Mouse (Mus musculus) midbrain, embryonic 15.5 days (tissue): ENCODE data around the gene Noa1. TPM values are rescaled to one million over a fixed set of nuclear protein-coding genes. Genes with fewer than 3 reads are reported as not detected.

Source experiments
- ATAC-seq: fragments of 200-750 bp; cut with Nextera tagmentation; replicated peaks from 2 replicates; pipeline ENCODE4 v1.8.0; 2017; ENCODE audit warnings: moderate TSS enrichment
- H3K27ac ChIP-seq: fragments of 300-500 bp; sonication (generic); 2 replicates; pipeline ENCODE4 v1.5.1; 2015; ENCODE audit warnings: mild to moderate bottlenecking, inconsistent platforms
- H3K27me3 ChIP-seq: fragments of 300-500 bp; sonication (generic); replicated peaks from 2 replicates; pipeline ENCODE4 v1.6.1; 2015; ENCODE audit warnings: inconsistent platforms
- H3K36me3 ChIP-seq: fragments of 300-500 bp; sonication (generic); replicated peaks from 2 replicates; pipeline ENCODE4 v1.6.1; 2015; ENCODE audit warnings: inconsistent platforms
- H3K4me1 ChIP-seq: fragments of 300-500 bp; sonication (generic); 2 replicates; pipeline ENCODE4 v1.6.1; 2015; ENCODE audit warnings: inconsistent platforms
- H3K4me2 ChIP-seq: fragments of 300-500 bp; sonication (generic); 2 replicates; pipeline ENCODE4 v1.6.1; 2015; ENCODE audit warnings: inconsistent platforms, mild to moderate bottlenecking, moderate library complexity
- H3K4me3 ChIP-seq: fragments of 300-500 bp; sonication (generic); 2 replicates; pipeline ENCODE4 v1.5.1; 2015; ENCODE audit warnings: mild to moderate bottlenecking, inconsistent platforms
- H3K9ac ChIP-seq: fragments of 300-500 bp; sonication (generic); 2 replicates; pipeline ENCODE4 v1.6.1; 2015; ENCODE audit warnings: mild to moderate bottlenecking, inconsistent platforms
- H3K9me3 ChIP-seq: fragments of 300-500 bp; sonication (generic); 2 replicates; pipeline ENCODE4 v1.6.1; 2016; ENCODE audit warnings: inconsistent platforms
- WGBS: fragments of 180-500 bp; shearing (Covaris S2); methylation state at CpG from one replicate; pipeline ENCODE4 v1.1.7; 2015; ENCODE audit warnings: mixed read lengths; 5-methylcytosine and 5-hydroxymethylcytosine counted together
- polyA plus RNA-seq: library from polyadenylated mRNA; unstranded; fragments of >200 nt; fragmentation: Nextera tagmentation; extraction: Ambion mirVana; gene quantifications from 2 replicates; pipeline ENCODE4 v1.2.1, GENCODE M21; 2015

Gene Noa1
- polyA plus RNA-seq, 1 experiment from 2014 or later = 36.1 TPM

DNA sequence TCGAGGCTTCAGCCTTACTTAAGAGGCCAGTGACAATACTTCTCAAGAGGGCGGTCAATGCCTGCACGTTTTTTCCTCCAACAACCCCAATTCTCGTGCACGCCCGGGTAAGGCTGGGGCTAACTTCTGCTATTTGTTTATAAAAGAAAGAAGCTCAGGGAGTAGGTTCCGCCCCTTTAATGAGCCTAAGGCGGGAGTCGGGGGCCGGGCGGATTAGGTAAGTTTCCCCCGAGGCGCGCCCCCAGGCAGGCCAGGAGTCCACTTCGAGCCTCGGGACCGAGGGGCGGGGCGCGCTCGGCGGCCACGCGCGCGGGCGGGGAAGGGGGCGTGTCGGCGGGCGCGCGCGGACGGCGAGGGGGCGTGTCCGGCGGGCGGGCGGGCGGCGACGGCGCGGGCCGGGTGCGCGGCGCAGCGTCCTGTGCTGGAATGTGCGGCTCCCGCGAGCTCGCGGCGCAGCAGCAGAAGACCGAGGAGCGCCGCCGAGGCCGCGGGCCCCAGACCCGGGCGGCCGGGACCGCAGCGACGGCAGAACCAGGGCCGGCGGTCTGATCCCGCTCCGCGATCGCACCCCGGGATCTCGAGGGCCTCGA, 44.7 kb downstream of the Noa1 start, which contains the start of gene Rest:
Rest (plus strand) TSS at position 411 of the 590 bp plus-strand sequence.
- H3K27me3 ChIP-seq = no peaks in the 10 kb centered on the region; the same call in none of the 2 replicates
- peak within 1 kb of the TSS; percentile 82 for H3K4me3 ChIP-seq
- under 1% methylated on average over 76 of the region's 78 CpGs for WGBS
- peak within 1 kb of the TSS; percentile 62 for H3K9ac ChIP-seq
- peak within 1 kb of the TSS; percentile 67 for H3K4me2 ChIP-seq
- no peaks in the 10 kb centered on the region for H3K9me3 ChIP-seq
- H3K4me1 ChIP-seq = peaks cover 12% of the 10 kb centered on the region
- ATAC-seq = peak; percentile 87
- H3K36me3 ChIP-seq = no peaks in the 10 kb centered on the region
- H3K27ac ChIP-seq = peak within 1 kb of the TSS; percentile 78

DNA sequence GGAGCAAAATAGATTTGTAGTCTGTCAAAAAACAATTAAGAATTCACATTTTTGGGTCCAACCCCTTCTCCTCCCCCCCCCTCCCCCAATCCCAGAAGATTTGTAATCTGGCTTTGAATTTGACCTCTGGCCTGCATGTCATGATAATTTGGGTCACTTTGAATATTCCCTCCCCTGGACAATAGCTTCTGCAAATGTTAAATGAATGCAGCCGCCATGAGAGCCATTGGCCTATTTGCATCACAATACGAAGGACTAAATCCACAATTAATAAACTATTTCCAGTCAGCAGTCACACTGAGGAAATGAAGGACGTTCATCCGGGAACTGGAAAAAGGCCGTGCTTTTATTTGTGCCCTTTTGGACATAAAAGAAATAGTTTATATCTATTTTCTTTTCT, 47.8 kb downstream of the Noa1 start:
- WGBS = 20% methylated on average over 5 of the region's 5 CpGs
- ATAC-seq = no peak

DNA sequence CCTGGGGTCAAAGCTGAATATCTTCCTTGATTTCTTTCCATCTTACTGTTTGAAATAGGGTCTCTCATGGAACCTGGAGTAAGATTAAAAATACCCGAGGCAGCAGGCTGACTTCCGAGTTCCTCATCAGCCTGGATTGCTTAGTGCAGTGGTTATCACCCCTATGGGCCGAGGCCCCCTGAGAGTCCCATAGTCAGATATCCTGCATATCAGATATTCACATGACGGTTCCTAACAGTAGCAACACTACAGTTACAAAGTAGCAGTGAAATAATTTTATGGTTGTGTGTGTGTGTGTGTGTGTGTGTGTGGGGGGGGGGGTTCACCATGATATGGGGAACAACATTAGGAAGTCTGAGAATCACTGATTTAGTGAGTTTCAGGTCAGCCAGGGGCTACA, 48.7 kb downstream of the Noa1 start:
- Histone ChIP-seq H3K9me3 (no peaks in the 10 kb centered on the region), H3K27me3 (no peaks in the 10 kb centered on the region; the same call in 1 of the 2 replicates), H3K36me3 (no peaks in the 10 kb centered on the region), H3K9ac (no peak overlapping the region), H3K4me3 (no peak overlapping the region), H3K27ac (no peak overlapping the region), H3K4me2 (no peak overlapping the region), H3K4me1 (no peaks in the 10 kb centered on the region)
- 73% methylated on average over 4 of the region's 4 CpGs for WGBS
- no peak for ATAC-seq

More for the DNA sequence above, 47.8 kb downstream of the Noa1 start:
- Histone ChIP-seq H3K9me3 (no peaks in the 10 kb centered on the region), H3K9ac (no peak overlapping the region), H3K36me3 (no peaks in the 10 kb centered on the region), H3K4me3 (no peak overlapping the region), H3K4me1 (peaks cover 7% of the 10 kb centered on the region), H3K4me2 (no peak overlapping the region), H3K27me3 (no peaks in the 10 kb centered on the region; the same call in 1 of the 2 replicates), H3K27ac (no peak overlapping the region)

DNA sequence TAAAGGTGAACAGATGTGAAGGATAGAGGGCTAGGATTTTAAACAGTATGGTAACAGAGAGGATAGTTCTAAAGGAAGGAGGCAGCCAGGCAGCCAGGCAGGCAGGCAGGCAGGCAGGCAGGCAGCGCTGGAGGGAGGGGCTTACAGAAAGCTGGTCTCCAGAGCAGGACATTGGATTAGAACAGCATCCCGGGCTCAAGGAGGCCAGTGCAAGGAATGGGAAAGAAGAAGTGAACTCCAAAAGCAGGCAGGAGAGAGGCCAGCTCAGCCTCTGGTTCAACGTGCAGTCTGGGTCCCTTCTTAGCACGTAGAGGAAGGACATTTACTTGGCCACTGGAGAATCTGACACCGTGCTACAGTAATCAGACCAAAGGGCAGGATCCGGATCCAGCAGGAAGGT, 49.7 kb downstream of the Noa1 start:
- Histone ChIP-seq H3K9me3 (no peaks in the 10 kb centered on the region), H3K36me3 (no peaks in the 10 kb centered on the region), H3K27ac (no peak overlapping the region), H3K4me3 (no peak overlapping the region), H3K9ac (no peak overlapping the region), H3K27me3 (no peaks in the 10 kb centered on the region; the same call in 1 of the 2 replicates), H3K4me2 (no peak overlapping the region), H3K4me1 (no peaks in the 10 kb centered on the region)
- ATAC-seq = no peak
- WGBS = 60% methylated on average over 6 of the region's 6 CpGs

DNA sequence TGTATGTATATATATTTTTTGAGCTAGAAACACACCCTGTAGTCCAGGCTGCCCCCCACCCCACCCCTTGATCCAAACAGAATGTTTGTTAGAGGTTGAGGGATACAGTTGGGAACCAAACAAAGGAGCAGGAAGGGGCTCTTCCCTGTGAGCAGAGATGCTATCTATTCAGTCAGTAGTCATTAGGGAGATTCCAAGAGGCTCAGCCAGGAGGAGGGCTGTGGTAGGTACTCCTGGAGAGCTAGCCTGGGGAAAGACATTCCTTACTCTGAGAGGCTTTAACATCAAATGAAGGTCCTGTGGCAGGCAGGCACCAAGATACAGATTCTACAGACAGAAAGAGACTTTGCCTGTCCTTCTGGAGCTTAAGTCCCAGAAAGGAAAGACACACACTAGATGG, 50.6 kb downstream of the Noa1 start:
- H3K36me3 ChIP-seq = no peaks in the 10 kb centered on the region
- H3K27ac ChIP-seq = no peak overlapping the region
- H3K4me1 ChIP-seq = no peaks in the 10 kb centered on the region
- H3K4me3 ChIP-seq = no peak overlapping the region
- no peak for ATAC-seq
- H3K4me2 ChIP-seq = no peak overlapping the region
- H3K27me3 ChIP-seq = no peaks in the 10 kb centered on the region; the same call in 1 of the 2 replicates
- no peaks in the 10 kb centered on the region for H3K9me3 ChIP-seq
- H3K9ac ChIP-seq = no peak overlapping the region

- H3K27me3 ChIP-seq = no peaks in the 10 kb centered on the region
- no peak for ATAC-seq
- no peaks in the 10 kb centered on the region for H3K36me3 ChIP-seq
- no peak overlapping the region for H3K4me3 ChIP-seq
- no peaks in the 10 kb centered on the region for H3K9me3 ChIP-seq
- 77% methylated on average over 3 of the region's 3 CpGs for WGBS
- no peak overlapping the region for H3K4me2 ChIP-seq
- no peak overlapping the region for H3K27ac ChIP-seq
- H3K9ac ChIP-seq = no peak overlapping the region
- no peaks in the 10 kb centered on the region for H3K4me1 ChIP-seq
Measured at GRCm38 (mm10) chr5:77257603-77258002, 52.3 kb downstream of the Noa1 start.

GRCm38 (mm10) chr5:77254402-77254801, 55.5 kb downstream of the Noa1 start:
- Histone ChIP-seq H3K4me2 (no peak overlapping the region), H3K27me3 (no peaks in the 10 kb centered on the region), H3K36me3 (no peaks in the 10 kb centered on the region), H3K27ac (no peak overlapping the region), H3K9me3 (no peaks in the 10 kb centered on the region), H3K9ac (no peak overlapping the region), H3K4me1 (no peaks in the 10 kb centered on the region), H3K4me3 (no peak overlapping the region)
- ATAC-seq = no peak
- WGBS = 66% methylated on average over 3 of the region's 3 CpGs

- 79% methylated on average over 1 of the region's 1 CpGs for WGBS
- H3K4me3 ChIP-seq = no peak overlapping the region
- no peak for ATAC-seq
- no peaks in the 10 kb centered on the region for H3K9me3 ChIP-seq
- H3K36me3 ChIP-seq = no peaks in the 10 kb centered on the region
- H3K4me2 ChIP-seq = no peak overlapping the region
- no peaks in the 10 kb centered on the region for H3K4me1 ChIP-seq
- H3K27ac ChIP-seq = no peak overlapping the region
- H3K9ac ChIP-seq = no peak overlapping the region
- no peaks in the 10 kb centered on the region for H3K27me3 ChIP-seq
Measured at GRCm38 (mm10) chr5:77253154-77253553, 56.7 kb downstream of the Noa1 start.

- Histone ChIP-seq H3K27me3 (no peaks in the 10 kb centered on the region), H3K4me2 (no peak overlapping the region), H3K4me3 (no peak overlapping the region), H3K9ac (no peak overlapping the region), H3K9me3 (no peaks in the 10 kb centered on the region), H3K4me1 (no peaks in the 10 kb centered on the region), H3K27ac (no peak overlapping the region), H3K36me3 (no peaks in the 10 kb centered on the region)
- WGBS = 68% methylated on average over 8 of the region's 8 CpGs
- no peak for ATAC-seq
Measured at GRCm38 (mm10) chr5:77252115-77252827, 57.6 kb downstream of the Noa1 start.

- Histone ChIP-seq H3K27me3 (no peaks in the 10 kb centered on the region), H3K36me3 (no peaks in the 10 kb centered on the region), H3K4me2 (no peak overlapping the region), H3K27ac (no peak overlapping the region), H3K4me3 (no peak overlapping the region), H3K4me1 (no peaks in the 10 kb centered on the region), H3K9me3 (no peaks in the 10 kb centered on the region), H3K9ac (no peak overlapping the region)
- no peak for ATAC-seq
- whole genome bisulfite sequencing = 51% methylated on average over 5 of the region's 5 CpGs
Measured at GRCm38 (mm10) chr5:77251656-77252055, 58.2 kb downstream of the Noa1 start.

- H3K4me2 ChIP-seq = no peak overlapping the region
- H3K36me3 ChIP-seq = no peaks in the 10 kb centered on the region
- H3K4me3 ChIP-seq = no peak overlapping the region
- H3K9me3 ChIP-seq = no peaks in the 10 kb centered on the region
- ATAC-seq = no peak
- H3K9ac ChIP-seq = no peak overlapping the region
- 70% methylated on average over 9 of the region's 9 CpGs for WGBS
- H3K27ac ChIP-seq = no peak overlapping the region
- H3K27me3 ChIP-seq = no peaks in the 10 kb centered on the region
- H3K4me1 ChIP-seq = peaks cover 12% of the 10 kb centered on the region
Measured at GRCm38 (mm10) chr5:77250083-77250482, 59.8 kb downstream of the Noa1 start.

GRCm38 (mm10) chr5:77245787-77246671, 63.9 kb downstream of the Noa1 start:
- no peaks in the 10 kb centered on the region for H3K27me3 ChIP-seq
- ATAC-seq = peak; percentile 63
- peaks cover 12% of the 10 kb centered on the region for H3K4me1 ChIP-seq
- peak overlapping the region; percentile 44 for H3K4me2 ChIP-seq
- WGBS = 23% methylated on average over 26 of the region's 26 CpGs
- no peaks in the 10 kb centered on the region for H3K9me3 ChIP-seq
- H3K27ac ChIP-seq = 0 out of 2 replicates have a peak overlapping the region, but pooled peaks have one; percentile 8
- peak overlapping the region; percentile 17 for H3K4me3 ChIP-seq
- H3K36me3 ChIP-seq = no peaks in the 10 kb centered on the region
- H3K9ac ChIP-seq = no peak overlapping the region
